Mouse (Mus musculus): ENCODE data around the gene Khdc1a. TPM values are rescaled to one million over a fixed set of nuclear protein-coding genes. Genes with fewer than 3 reads are reported as not detected.

Gene Khdc1a
- polyA plus RNA-seq, 1 experiment: 4.3 TPM

GRCm38 (mm10) chr1:21391138-21391671 lies 41.8 kb downstream of the Khdc1a start:
- no peak for DNase-seq (ENCODE audit: low read depth)

Other genes with a start within 250 kb of the Khdc1a start
- 7.5 and 10.3 TPM in 2 replicates for gene Tmem14a, start 131.1 kb upstream of the Khdc1a start, polyA plus RNA-seq (2012; rRNA removed)
- 71.2 and 78.3 TPM in 2 replicates for gene Gsta3, start 109.1 kb upstream of the Khdc1a start, polyA plus RNA-seq (2012; rRNA removed)
- gene Khdc1c, start 18.7 kb downstream of the Khdc1a start, polyA plus RNA-seq (2012; rRNA removed): 0.89 TPM in 1 of 2 replicates, not detected in the other
- not detected in 2 replicates for gene Khdc1b, start 33.9 kb downstream of the Khdc1a start, polyA plus RNA-seq (2012; rRNA removed)

All from gonadal fat pad, adult 2 months (tissue).